Mouse (Mus musculus) testis, adult 2 months (tissue): Measurements from ENCODE around the gene Pccb. TPM values are rescaled to one million over a fixed set of nuclear protein-coding genes. Genes with fewer than 3 reads are reported as not detected.

ENCODE experiments used
- H3K27ac ChIP-seq: fragments of 200-500 bp; 2 replicates; pipeline ENCODE4 v1.5.1; 2012; ENCODE audit warnings: low read depth, low read length; ENCODE audit not compliant: control insufficient read depth, insufficient read depth
- H3K27me3 ChIP-seq: fragments of 200-500 bp; 2 replicates; pipeline ENCODE4 v1.6.1; 2012; ENCODE audit warnings: mild to moderate bottlenecking, low read length, moderate library complexity; ENCODE audit not compliant: control insufficient read depth, insufficient read depth
- H3K36me3 ChIP-seq: fragments of 200-500 bp; 2 replicates; pipeline ENCODE4 v1.6.1; 2012; ENCODE audit warnings: mild to moderate bottlenecking, low read length; ENCODE audit not compliant: control insufficient read depth, insufficient read depth
- H3K4me1 ChIP-seq: fragments of 200-500 bp; 2 replicates; pipeline ENCODE4 v1.6.1; 2012; ENCODE audit warnings: low read length; ENCODE audit not compliant: control insufficient read depth, insufficient read depth
- H3K4me3 ChIP-seq: fragments of 200-500 bp; 2 replicates; pipeline ENCODE4 v1.5.1; 2012; ENCODE audit warnings: low read depth, mild to moderate bottlenecking, low read length, moderate library complexity, mixed read lengths; ENCODE audit not compliant: control insufficient read depth
- CTCF ChIP-seq: fragments of 200-500 bp; IDR thresholded peaks from 2 replicates; pipeline ENCODE4 v1.5.1; 2012; ENCODE audit warnings: low read depth, mild to moderate bottlenecking, inconsistent platforms, low read length, moderate library complexity; ENCODE audit not compliant: control insufficient read depth, insufficient read depth, insufficient replicate concordance
- POLR2A ChIP-seq: fragments of 200-500 bp; IDR thresholded peaks from 2 replicates; pipeline ENCODE4 v1.6.1; 2012; ENCODE audit warnings: low read depth, mild to moderate bottlenecking, inconsistent platforms, low read length, moderate library complexity; ENCODE audit not compliant: control insufficient read depth
- polyA plus RNA-seq: library from polyadenylated mRNA; depleted of rRNA; stranded (reverse); fragments of >200 nt; gene quantifications from 2 replicates; pipeline ENCODE4 v1.2.3, GENCODE M21; 2012; rRNA removed

Pccb gene
- 13.9 and 14.1 TPM in 2 replicates for polyA plus RNA-seq

DNA sequence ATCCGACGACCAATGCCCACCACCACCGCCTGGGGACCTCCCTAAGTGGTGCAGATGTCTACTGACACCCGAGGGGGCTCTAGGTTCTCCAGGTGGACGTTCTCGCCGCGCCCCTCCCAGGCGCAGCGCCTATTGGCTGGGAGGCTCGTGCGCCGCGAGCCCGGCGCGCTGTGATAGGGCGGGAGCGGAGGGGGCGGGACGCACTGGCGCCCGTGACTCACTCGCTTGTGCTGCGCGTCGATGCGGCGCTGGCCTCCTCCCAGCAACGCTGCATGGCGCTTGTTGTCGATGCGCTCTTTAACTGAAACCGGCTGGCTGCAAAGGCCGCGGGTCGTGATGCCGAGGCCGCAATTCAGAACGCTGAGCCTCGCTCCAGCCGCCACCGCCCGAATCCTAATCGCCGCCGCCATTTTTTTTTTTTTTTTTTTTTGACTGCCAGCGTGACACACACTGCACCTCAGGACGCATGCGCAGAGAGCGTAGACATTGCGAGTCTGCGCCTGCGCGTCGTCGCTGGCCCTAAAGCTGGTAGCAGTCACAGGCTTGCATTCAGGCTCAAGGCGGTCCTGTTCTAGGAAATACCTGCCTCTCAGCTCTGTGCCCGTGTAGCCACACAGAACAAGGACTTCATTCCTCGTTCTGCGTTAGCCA lies at the start of gene Pccb:
TSS of gene Pccb (minus strand) at position 451 of the 651 bp plus-strand sequence.
- Histone ChIP-seq H3K27me3 (no peaks in the 10 kb centered on the region), H3K4me3 (peak within 1 kb of the TSS; percentile 85), H3K27ac (peak within 1 kb of the TSS; percentile 85), H3K4me1 (peaks cover 6% of the 10 kb centered on the region; the same call in 1 of the 2 replicates), H3K36me3 (no peaks in the 10 kb centered on the region)
- no peak for TF ChIP-seq CTCF
- peak; percentile 84; the same call in 1 of the 2 replicates for TF ChIP-seq POLR2A

DNA sequence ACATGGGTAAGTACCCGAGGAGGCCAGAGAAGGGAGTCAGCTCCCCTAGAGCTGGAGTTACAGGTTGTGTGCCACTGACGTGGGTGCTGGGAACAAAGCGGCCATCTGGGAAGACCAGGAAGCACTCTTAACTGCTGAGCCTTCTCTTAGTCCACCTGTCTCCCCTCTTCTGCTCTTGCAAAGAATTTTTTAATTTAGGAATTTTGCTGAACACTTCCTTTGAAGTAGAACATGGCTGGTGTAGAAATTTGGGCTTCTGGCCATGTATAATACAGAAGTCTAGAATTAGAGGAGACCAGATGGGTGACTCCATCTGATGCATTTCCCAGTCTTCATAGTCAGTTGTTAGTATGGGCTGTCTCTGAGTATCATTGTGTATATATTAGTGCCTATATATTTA lies 49.0 kb upstream of the Pccb start:
- TF ChIP-seq CTCF (no peak), POLR2A (no peak)
- H3K4me3 ChIP-seq: no peak overlapping the region
- H3K27me3 ChIP-seq: no peaks in the 10 kb centered on the region

DNA sequence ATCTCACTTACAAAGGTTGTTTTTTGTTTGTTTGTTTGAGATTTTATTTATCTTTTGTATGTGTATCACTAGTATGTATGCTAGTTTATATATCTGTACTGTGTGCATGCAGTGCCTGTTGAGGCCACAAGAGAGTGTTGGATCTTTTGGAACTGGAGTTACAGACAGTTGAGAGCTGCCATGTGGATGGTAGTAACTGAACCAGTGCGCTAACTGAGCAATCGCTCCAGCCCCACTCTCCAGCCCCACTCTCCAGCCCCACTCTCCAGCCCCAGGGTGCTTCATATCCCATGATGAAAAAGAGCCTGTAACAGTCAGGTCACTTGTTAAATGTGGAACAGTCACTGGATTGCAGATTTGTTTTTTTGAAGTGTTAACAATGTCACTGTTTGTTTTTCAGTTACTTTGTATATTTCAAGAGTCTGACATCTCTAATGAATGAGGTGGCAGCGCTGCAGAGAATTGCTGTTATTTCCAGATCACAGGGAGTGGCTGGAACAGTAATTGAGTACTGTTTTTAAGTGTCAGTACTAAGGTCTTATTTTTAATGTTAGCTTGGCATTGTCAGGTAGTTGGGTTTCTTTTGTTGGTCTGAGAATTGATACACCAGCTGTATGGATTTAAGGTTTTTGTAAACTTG lies 45.5 kb upstream of the Pccb start:
- TF ChIP-seq POLR2A (no peak), CTCF (no peak)
- Histone ChIP-seq H3K4me1 (peaks cover 7% of the 10 kb centered on the region), H3K27me3 (no peaks in the 10 kb centered on the region), H3K27ac (no peak overlapping the region), H3K4me3 (no peak overlapping the region), H3K36me3 (peaks cover 5% of the 10 kb centered on the region)

More for the DNA sequence above, 49.0 kb upstream of the Pccb start:
- peaks cover under 1% of the 10 kb centered on the region; the same call in 1 of the 2 replicates for H3K4me1 ChIP-seq
- H3K36me3 ChIP-seq: no peaks in the 10 kb centered on the region
- H3K27ac ChIP-seq: no peak overlapping the region

DNA sequence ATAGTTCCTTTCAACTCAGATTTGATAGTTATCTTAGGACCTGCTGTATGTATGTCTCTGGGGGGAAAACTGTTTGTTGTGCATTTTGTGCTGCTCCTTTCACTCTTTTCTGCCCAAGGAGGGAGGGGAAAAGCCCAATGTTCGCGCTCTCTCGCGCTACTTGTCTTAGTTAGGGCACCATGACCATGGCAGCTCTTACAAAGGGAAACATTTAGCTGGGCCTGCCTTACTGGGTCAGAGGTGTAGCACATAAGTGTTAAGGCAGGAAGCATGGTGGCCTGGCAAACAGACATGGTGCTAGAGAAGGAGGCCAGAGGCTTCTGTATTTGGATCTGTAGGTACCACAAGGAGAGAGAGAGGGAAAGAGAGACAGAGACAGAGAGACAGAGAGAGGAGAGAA lies 43.9 kb upstream of the Pccb start:
- Histone ChIP-seq H3K36me3 (peaks cover 8% of the 10 kb centered on the region), H3K4me3 (peak overlapping the region; percentile 52), H3K4me1 (peaks cover 7% of the 10 kb centered on the region), H3K27ac (no peak overlapping the region; the same call in 1 of the 2 replicates), H3K27me3 (no peaks in the 10 kb centered on the region)
- TF ChIP-seq CTCF (no peak), POLR2A (no peak)

DNA sequence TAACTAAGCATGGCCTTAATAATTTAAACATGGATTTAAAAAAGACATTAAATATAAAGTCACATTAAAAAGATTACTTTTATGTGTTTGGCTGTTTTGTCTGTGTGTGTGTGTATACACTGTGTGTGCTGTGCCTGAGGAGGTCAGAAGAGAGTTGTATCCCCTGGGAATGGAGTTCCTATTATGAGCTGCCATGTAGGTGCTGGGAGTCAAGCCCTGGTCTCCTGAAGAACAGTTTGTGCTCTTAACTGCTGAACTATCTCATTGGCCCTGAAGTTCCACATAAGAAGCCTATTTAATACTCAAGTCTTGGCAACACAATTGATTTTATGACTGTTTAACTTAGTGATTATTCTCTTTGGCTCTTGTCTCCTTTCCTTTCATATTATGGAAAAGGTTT lies 42.8 kb upstream of the Pccb start:
- TF ChIP-seq POLR2A (no peak), CTCF (no peak)
- Histone ChIP-seq H3K27me3 (no peaks in the 10 kb centered on the region), H3K4me1 (peaks cover 7% of the 10 kb centered on the region), H3K27ac (no peak overlapping the region), H3K4me3 (peak overlapping the region; percentile 99; the same call in 1 of the 2 replicates), H3K36me3 (peaks cover 8% of the 10 kb centered on the region)

DNA sequence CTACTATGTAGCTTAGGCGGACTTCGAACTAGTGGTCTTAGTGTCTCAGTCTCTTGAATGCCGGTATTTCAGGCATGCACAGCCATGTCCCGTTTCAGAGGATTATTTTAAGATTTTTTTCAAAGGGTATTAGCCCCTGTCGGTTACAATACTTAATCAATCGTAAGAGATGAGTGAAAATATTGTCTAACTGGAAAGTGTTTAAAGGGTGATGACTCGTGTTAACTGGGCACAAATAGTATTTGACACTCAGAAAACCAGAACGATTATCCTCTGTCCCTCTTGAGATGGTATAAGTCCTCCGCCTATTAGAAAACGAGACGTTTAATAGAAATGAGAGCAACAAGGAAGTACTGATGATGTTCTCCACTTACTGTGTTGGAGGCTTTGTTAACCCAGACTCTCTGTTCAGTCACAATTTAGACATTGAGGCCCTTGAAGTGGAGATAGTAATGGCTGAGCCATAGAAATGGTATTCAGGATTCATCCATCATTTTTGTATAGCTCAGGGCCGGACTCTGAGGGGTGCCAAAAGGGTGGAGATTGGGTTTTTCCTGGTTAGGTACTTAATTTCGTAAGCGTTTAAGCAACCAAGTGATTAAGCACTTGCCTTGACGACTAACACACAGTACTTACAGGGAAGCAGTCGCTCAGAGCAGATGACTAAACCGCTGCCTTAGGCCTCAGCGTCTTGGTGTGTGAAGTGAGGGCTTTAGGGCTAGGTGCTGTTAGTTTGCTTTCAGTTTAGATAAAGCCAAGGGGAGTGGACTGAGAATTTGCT lies 41.6 kb upstream of the Pccb start:
- peak overlapping the region; percentile 99 for H3K4me3 ChIP-seq
- no peak for TF ChIP-seq CTCF
- no peak for TF ChIP-seq POLR2A
- H3K27ac ChIP-seq: peak overlapping the region; percentile 14; the same call in 1 of the 2 replicates

DNA sequence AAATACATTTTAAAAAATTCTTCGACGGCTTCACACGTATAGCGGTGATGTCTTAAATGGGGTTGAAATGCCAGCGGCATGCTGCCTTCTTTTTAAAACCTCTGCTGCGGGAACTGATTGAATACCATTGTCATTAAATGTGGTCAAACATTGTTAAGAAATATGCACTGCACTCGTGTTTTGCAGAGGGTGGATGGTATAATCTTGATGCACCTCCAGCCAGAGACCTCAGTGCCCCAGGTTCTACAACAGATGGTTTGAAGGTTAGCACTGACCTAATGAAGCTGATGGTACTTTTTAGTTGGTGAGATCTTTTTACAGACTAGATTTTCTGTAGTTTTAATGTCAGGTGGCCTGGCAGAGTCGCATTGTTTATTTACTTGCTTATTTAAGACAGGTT lies 41.0 kb upstream of the Pccb start:
- Histone ChIP-seq H3K27me3 (no peaks in the 10 kb centered on the region), H3K27ac (peak overlapping the region; percentile 52; the same call in 1 of the 2 replicates), H3K4me3 (peak overlapping the region; percentile 99), H3K36me3 (peaks cover 8% of the 10 kb centered on the region), H3K4me1 (peaks cover 8% of the 10 kb centered on the region)
- TF ChIP-seq CTCF (no peak), POLR2A (no peak)

More for the DNA sequence above, 41.6 kb upstream of the Pccb start:
- peaks cover 7% of the 10 kb centered on the region for H3K4me1 ChIP-seq
- no peaks in the 10 kb centered on the region for H3K27me3 ChIP-seq
- peaks cover 8% of the 10 kb centered on the region for H3K36me3 ChIP-seq
